Mouse (Mus musculus) hindbrain, postnatal 0 days (tissue): ENCODE results near the gene Lifr. TPM values are rescaled to one million over a fixed set of nuclear protein-coding genes. Genes with fewer than 3 reads are reported as not detected.

Source experiments
- ATAC-seq: fragments of 200-750 bp; cut with Nextera tagmentation; 2 replicates; pipeline ENCODE4 v1.8.0; 2017; ENCODE audit warnings: mild to moderate bottlenecking, moderate TSS enrichment, moderate library complexity
- DNase-seq: peaks from one replicate; pipeline ENCODE4 v3.0.0-alpha.2; 2015; ENCODE audit warnings: low spot score
- H3K27ac ChIP-seq: fragments of 300-500 bp; sonication (generic); 2 replicates; pipeline ENCODE4 v1.5.1; 2014; ENCODE audit warnings: mild to moderate bottlenecking
- H3K27me3 ChIP-seq: fragments of 300-500 bp; sonication (generic); 2 replicates; pipeline ENCODE4 v1.6.1; 2014; ENCODE audit warnings: low read length, mixed read lengths; ENCODE audit not compliant: insufficient read depth
- H3K36me3 ChIP-seq: fragments of 300-500 bp; sonication (generic); 2 replicates; pipeline ENCODE4 v1.6.1; 2014; ENCODE audit warnings: low read length, mixed read lengths; ENCODE audit not compliant: insufficient read depth
- H3K4me1 ChIP-seq: fragments of 300-500 bp; sonication (generic); 2 replicates; pipeline ENCODE4 v1.6.1; 2014; ENCODE audit warnings: antibody characterized with exemption, low read length, mixed read lengths; ENCODE audit not compliant: insufficient read depth
- H3K4me2 ChIP-seq: fragments of 300-500 bp; sonication (generic); 2 replicates; pipeline ENCODE4 v1.6.1; 2014; ENCODE audit warnings: low read depth, mild to moderate bottlenecking, low read length, moderate library complexity, mixed read lengths
- H3K4me3 ChIP-seq: fragments of 300-500 bp; sonication (generic); 2 replicates; pipeline ENCODE4 v1.5.1; 2014; ENCODE audit warnings: low read length
- H3K9ac ChIP-seq: fragments of 300-500 bp; sonication (generic); replicated peaks from 2 replicates; pipeline ENCODE4 v1.6.1; 2014; ENCODE audit warnings: mild to moderate bottlenecking, low read length, moderate library complexity, mixed read lengths
- H3K9me3 ChIP-seq: fragments of 300-500 bp; sonication (generic); 2 replicates; pipeline ENCODE4 v1.6.1; 2016; ENCODE audit warnings: low read length, mixed read lengths
- CTCF ChIP-seq: IDR thresholded peaks from 2 replicates; pipeline ENCODE4 v1.5.1; 2016; ENCODE audit warnings: antibody characterized with exemption, control low read depth, low read depth
- WGBS: fragments of 180-500 bp; shearing (Covaris S2); extraction: QIAGEN DNeasy Blood & Tissue Kit; methylation state at CpG from one replicate; pipeline ENCODE4 v1.1.7; 2014; 5-methylcytosine and 5-hydroxymethylcytosine counted together
- polyA plus RNA-seq: library from polyadenylated mRNA; unstranded; fragments of >200 nt; fragmentation: Nextera tagmentation; extraction: Ambion mirVana; gene quantifications from 2 replicates; pipeline ENCODE4 v1.2.1, GENCODE M21; 2015
- total RNA-seq: library from RNA; depleted of rRNA; stranded (reverse); fragments of >200 nt; gene quantifications from 2 replicates; pipeline ENCODE4 v1.2.3, GENCODE M21; 2014

The Lifr gene
- total and polyA plus RNA-seq, 2 experiments from 2014 or later, result 19.6 to 38.4 TPM

DNA sequence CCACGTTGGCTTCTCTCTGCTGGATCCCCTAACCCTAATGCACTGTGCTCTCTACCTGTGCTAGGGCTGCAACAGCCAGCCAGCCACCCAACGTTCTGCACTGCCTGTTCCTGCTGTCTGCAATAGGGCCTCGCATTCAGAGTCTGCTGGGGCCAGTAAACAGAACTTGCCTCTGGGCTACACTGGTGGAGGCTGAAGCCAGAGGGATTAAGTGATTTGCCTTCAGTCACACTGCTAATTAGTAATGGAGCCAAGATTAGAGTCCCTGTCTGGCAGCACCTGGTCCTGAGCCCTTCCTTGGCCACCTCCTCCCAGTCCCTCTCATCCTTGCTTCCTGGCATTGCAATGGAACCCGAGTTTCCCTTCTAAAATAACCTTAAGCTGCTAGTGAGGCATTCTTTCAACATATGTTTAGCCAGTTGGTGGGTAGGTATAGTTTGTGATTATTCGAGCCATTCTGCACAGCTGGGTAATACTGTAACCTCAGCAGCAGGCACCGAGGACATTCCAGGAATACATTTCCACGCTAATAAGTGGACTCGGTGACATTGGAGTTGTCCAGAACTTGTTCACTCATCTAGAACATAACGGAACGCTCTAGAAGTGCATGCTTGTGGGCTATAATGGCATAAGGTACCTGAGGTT is 61.8 kb downstream of the Lifr start:
- TF ChIP-seq CTCF, result no peak
- WGBS, result 60% methylated on average over 10 of the region's 10 CpGs
- H3K4me1 ChIP-seq, result peaks cover 22% of the 10 kb centered on the region
- no peak overlapping the region for H3K9ac ChIP-seq
- H3K9me3 ChIP-seq, result no peaks in the 10 kb centered on the region
- H3K36me3 ChIP-seq, result no peaks in the 10 kb centered on the region
- ATAC-seq (peak; percentile 5; the same call in 1 of the 2 replicates), DNase-seq (no peak)
- H3K4me2 ChIP-seq, result no peak overlapping the region
- H3K27ac ChIP-seq, result no peak overlapping the region
- no peaks in the 10 kb centered on the region for H3K27me3 ChIP-seq
- H3K4me3 ChIP-seq, result no peak overlapping the region

DNA sequence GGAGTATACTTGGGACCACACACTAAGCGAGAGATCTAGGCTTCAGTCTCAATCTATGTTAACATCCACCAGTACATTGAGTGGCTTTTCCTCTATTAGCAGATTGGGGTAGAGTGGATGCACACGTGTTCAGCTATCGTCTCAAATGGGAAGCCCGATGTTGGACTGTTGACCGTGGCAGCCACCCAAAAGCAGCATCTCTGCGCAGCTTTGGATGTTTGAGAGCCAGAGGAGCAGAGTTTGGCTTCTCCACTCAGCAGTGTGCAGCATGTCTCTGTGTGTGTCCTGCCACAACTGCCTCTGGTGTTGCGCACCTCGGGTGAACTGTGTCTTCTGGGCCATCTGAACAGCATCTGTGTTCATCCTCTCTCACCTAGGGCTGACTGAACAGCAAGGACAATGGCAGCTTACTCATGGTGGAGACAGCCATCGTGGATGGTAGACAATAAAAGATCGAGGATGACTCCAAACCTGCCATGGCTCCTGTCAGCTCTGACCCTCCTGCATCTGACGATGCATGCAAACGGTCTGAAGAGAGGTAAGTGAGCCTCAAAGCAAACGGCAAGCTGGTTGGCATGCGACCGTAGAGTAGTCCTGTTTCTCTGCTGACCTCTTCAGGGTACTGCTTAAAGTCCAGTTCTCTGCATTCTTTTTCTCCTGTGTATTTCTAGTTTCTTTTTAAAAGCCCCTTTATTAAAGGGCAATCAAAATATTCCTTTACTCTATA is 63.8 kb downstream of the Lifr start:
- H3K36me3 ChIP-seq, result no peaks in the 10 kb centered on the region
- no peak for TF ChIP-seq CTCF
- H3K9me3 ChIP-seq, result no peaks in the 10 kb centered on the region
- no peaks in the 10 kb centered on the region for H3K27me3 ChIP-seq
- no peak overlapping the region for H3K9ac ChIP-seq
- DNase-seq, result peak; percentile 57
- peak overlapping the region; percentile 23; the same call in 1 of the 2 replicates for H3K4me2 ChIP-seq
- no peak overlapping the region for H3K4me3 ChIP-seq
- peaks cover 22% of the 10 kb centered on the region for H3K4me1 ChIP-seq
- peak; percentile 60 for ATAC-seq
- 47% methylated on average over 15 of the region's 15 CpGs for WGBS
- H3K27ac ChIP-seq, result peak overlapping the region; percentile 68

DNA sequence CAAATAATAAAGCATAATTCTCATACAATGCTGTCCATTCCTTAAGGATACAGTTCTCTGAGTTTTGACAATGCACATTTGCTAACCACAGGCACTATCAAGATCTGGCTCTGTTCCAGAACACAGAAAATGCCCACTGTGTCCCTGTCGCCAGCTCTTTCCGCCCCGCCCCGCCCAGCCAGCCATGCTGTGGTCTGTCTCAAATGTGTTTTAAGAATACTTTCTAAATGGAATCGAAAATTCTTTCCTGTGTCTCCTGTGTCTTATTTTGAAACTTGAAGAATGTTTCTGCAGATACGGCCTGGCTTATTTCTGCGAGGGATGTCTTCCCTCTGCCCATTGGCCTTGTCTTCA is 64.3 kb downstream of the Lifr start:
- no peak for TF ChIP-seq CTCF
- Histone ChIP-seq H3K27ac (no peak overlapping the region), H3K9ac (no peak overlapping the region), H3K4me1 (peaks cover 22% of the 10 kb centered on the region), H3K4me2 (peak overlapping the region; percentile 23; the same call in 1 of the 2 replicates), H3K27me3 (no peaks in the 10 kb centered on the region), H3K36me3 (peaks cover 5% of the 10 kb centered on the region; the same call in 1 of the 2 replicates), H3K9me3 (no peaks in the 10 kb centered on the region), H3K4me3 (no peak overlapping the region)
- peak; percentile 70 for DNase-seq
- no peak for ATAC-seq
- 47% methylated on average over 7 of the region's 7 CpGs for WGBS

DNA sequence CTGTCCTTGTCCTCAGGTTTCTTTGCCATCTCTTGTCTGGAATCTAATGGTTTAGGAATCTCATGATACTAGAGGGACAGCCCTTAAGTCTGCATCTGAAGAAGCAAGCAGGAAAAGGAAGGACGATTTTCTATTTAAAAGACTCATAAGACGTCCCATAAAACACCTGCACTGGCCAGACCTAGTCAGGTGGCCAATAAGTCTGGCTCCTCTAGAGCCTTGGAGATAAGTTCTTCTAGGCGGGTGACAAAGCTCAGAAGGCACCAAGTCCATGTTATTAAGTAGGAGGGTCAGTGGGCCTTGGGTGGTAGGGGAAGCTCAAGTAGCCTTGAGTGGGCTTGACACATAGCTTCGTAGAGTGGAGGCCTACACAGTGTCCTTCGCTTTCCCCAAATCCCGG is 67.2 kb downstream of the Lifr start:
- H3K36me3 ChIP-seq, result peaks cover 10% of the 10 kb centered on the region; the same call in 1 of the 2 replicates
- 97% methylated on average over 6 of the region's 6 CpGs for WGBS
- ATAC-seq (no peak), DNase-seq (no peak)
- TF ChIP-seq CTCF, result no peak
- peaks cover 15% of the 10 kb centered on the region for H3K4me1 ChIP-seq
- no peak overlapping the region for H3K4me2 ChIP-seq
- no peak overlapping the region for H3K27ac ChIP-seq
- no peaks in the 10 kb centered on the region for H3K9me3 ChIP-seq
- no peak overlapping the region for H3K9ac ChIP-seq
- H3K27me3 ChIP-seq, result no peaks in the 10 kb centered on the region
- H3K4me3 ChIP-seq, result no peak overlapping the region

DNA sequence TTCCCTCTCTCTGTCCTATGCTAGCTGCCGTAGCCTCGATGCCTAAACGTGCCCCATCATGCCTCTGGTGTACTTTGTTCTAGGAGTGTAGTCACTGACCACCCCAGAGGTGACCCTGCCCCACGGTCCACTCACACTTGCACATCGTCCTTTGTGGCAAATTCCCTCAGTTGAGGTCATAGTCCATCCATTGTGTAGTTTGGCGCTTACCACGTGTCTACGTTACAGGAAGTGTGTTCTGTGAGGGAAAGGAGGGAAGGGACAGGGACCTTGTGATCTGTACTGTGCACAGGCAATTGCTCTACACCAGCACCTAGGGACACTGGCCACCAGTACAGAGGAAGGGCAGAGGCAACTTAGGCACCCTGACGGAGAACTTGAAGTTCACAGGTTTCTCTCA is 69.5 kb downstream of the Lifr start:
- H3K27ac ChIP-seq, result no peak overlapping the region
- ATAC-seq (no peak), DNase-seq (no peak)
- WGBS, result 87% methylated on average over 9 of the region's 9 CpGs
- H3K4me3 ChIP-seq, result no peak overlapping the region
- H3K27me3 ChIP-seq, result no peaks in the 10 kb centered on the region
- H3K9ac ChIP-seq, result no peak overlapping the region
- H3K4me1 ChIP-seq, result no peaks in the 10 kb centered on the region
- no peaks in the 10 kb centered on the region for H3K9me3 ChIP-seq
- peaks cover 10% of the 10 kb centered on the region; the same call in 1 of the 2 replicates for H3K36me3 ChIP-seq
- H3K4me2 ChIP-seq, result no peak overlapping the region
- TF ChIP-seq CTCF, result no peak

DNA sequence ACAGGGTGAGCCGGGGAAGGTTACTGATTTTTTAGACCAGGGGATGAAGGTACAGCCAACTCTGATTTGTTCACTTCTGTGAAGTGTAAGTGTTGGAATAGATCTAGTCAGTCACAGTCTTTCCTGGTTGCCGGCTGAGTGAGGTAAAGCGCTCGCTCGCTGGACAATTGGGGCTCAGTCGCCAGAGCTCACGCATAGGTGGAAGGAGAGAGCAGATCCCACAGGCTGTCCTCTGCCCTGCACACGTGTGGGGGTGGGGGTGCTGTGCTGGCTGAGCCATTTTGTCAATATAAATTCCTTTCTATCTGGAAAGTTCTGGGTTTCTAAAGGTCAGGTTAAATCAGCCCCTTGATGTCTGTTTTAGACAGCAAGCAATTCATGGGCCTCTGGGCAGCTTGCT is 69.9 kb downstream of the Lifr start:
- Histone ChIP-seq H3K4me3 (no peak overlapping the region), H3K36me3 (peaks cover 10% of the 10 kb centered on the region; the same call in 1 of the 2 replicates), H3K27ac (no peak overlapping the region), H3K9ac (no peak overlapping the region), H3K4me1 (no peaks in the 10 kb centered on the region), H3K4me2 (no peak overlapping the region), H3K27me3 (no peaks in the 10 kb centered on the region), H3K9me3 (no peaks in the 10 kb centered on the region)
- 87% methylated on average over 8 of the region's 8 CpGs for WGBS
- DNase-seq, result no peak
- ATAC-seq, result no peak
- TF ChIP-seq CTCF, result no peak

DNA sequence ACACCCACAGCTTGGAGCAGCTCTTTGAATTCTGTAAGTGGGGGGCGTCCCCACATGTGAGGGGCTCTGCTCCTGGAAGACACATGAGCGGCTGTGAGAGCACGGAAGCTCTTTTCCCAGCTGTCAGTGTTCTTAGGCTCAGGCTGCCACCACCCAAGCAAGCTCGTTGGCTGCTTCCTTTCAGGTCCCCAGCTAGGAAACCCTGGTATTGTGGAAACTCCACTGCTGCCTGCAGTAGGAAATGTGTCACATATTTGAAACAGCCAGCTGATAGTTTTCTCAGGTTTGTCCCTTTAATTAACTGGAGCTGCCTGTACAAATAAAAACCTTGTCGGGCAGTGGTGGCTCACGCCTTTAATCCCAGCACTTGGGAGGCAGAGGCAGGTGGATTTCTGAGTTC is 73.4 kb downstream of the Lifr start:
- no peak for DNase-seq
- no peak for TF ChIP-seq CTCF
- WGBS, result 64% methylated on average over 6 of the region's 6 CpGs
- Histone ChIP-seq H3K4me1 (no peaks in the 10 kb centered on the region), H3K27ac (no peak overlapping the region), H3K27me3 (no peaks in the 10 kb centered on the region), H3K4me2 (no peak overlapping the region), H3K9ac (no peak overlapping the region), H3K4me3 (no peak overlapping the region), H3K36me3 (peaks cover 33% of the 10 kb centered on the region), H3K9me3 (no peaks in the 10 kb centered on the region)
- no peak for ATAC-seq
